Mouse (Mus musculus) spleen, adult 12 weeks (tissue): ENCODE results near the gene Micall2.
A peak's percentile ranks its signal among the peaks of the same experiment; 100 is the strongest.
"Not testable (repeated sequence)": the region's sequence is repeated elsewhere in the genome, so short reads cannot be mapped to it uniquely, and the experiment has no call there.

Experiments
- DNase-seq: peaks from one replicate; pipeline ENCODE4 v3.0.0; 2022; ENCODE audit warnings: low spot score

The Micall2 gene

DNA sequence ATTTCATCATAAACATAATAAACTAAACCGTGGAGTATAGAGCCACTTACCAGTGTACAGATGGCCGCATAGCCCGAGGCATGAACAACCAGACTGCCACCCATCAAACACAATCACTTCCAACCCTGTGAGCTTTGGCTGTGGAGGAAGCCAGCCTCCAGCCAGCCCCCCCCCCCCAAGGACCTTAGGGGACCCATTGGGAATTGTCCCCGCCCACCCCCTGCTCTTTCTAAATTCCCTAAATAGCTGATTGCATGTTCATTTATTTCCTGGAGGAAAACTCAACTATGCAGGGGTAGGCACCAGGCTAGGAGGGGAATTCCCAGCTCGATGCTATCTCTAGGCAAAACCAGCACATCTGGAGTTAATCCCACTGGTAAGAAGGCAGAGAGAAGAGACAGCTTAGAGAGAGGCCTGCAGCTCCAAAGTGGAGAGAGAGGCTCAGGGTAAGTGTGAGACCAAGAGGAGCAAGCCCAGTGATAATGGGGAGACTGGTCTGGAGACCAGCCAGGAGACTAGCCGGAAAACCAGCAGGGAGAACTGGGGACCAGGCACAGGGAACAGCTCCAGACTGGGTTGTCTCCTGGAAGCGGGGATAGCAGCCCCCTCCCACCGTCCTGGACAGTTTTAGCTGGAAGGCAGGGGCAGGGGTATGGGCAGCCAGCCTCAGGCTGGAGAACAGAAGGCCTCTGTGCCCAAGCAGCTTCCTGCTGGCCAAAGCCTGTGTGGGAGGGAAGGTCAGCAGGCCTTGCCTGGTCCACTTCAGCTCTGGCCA, 5.2 kb downstream of the Micall2 start:
- no peak for DNase-seq

DNA sequence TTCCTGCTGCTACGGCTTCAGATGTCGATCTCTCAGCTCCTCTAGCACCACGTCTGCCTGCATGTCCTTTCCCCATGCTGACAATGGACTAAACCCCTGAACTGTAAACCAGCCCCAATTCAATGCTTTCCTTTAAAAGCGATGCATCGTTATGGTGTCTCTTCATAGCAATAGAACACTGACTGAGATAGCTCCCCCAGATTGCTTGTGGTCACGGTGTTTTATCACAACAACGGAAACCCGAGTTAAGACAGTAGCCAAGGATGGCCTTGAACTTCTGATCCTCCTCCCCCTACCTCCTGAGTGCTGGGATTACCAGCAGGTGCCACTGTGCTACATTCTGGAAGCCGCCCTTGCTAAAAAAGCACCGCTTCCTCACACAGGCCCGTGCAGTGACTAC, 8.9 kb downstream of the Micall2 start:
- no peak for DNase-seq

DNA sequence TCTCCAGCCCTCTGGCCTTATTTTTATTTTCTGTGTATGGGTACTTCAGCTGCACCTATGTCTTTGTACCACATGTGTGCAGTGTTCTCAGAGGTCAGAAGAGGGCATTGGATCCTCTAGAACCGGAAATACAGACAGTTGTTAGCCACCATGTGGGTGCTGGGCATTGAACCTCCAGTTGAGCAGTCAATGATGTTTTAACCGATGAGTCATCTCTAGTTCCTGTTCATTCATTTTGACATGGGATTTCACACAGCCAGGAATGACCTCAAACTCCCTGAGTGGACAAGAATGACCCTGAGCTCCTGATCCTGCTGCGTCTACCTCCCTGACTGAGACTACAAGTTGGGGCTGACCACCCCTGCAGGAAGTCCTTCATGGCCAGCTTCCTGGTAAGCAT, 9.9 kb downstream of the Micall2 start:
- no peak for DNase-seq

DNA sequence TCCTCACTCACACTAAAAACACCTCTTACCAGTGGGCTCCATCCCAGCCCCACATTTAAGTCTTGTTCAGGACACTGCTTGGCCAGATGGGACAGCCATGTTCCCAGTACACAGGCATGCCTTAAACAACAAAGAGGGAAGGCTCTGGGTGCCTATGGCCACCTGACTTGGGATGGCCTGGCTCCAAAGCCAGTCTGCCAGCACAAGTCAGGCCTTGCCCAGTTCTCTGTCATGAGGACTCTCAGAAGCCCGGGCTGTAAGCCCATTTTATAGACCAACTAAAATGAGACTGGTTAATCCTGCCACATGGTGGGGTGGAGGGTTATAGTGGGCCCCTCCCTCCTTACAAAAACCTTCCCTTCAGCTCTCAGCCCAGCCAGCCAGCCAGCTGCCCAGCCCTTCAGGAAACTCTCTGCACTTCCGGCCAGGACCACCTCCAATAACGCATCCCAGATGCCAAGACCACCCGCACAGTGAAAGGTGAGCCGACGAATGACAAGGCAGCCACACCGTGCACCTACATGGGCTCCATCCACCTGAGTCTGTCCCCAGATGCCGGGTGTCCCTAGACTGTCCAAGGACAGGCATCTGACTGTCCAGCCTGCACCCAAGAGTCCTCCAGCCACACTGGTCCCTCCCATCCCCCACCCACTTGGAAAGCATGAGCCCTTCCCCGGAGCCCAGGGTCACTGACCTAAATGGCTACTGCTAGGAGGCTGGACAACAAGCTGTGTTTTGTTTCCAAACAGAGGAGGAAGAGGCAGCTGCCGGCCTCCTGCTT, 11.6 kb downstream of the Micall2 start:
- DNase-seq, result no peak

DNA sequence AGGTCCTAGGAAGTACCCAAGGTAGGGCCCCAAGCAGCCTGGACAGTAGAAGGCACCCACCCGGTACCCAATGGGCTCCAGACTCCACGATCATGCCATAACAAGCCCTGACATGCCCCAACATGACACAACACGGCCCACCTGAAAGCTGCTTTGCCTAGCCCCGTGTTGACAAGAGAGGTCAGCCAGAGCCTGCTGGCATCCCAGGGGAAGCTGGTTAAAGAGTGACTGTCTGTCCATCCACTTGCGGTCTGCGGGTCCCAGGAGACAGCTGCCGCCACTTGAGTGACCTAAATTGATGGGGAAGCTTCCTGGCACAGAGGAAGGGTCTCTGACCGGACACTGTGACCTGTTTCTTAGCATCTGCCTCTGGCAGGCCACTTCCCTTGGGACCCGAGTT, 13.0 kb downstream of the Micall2 start:
- DNase-seq, result no peak

DNA sequence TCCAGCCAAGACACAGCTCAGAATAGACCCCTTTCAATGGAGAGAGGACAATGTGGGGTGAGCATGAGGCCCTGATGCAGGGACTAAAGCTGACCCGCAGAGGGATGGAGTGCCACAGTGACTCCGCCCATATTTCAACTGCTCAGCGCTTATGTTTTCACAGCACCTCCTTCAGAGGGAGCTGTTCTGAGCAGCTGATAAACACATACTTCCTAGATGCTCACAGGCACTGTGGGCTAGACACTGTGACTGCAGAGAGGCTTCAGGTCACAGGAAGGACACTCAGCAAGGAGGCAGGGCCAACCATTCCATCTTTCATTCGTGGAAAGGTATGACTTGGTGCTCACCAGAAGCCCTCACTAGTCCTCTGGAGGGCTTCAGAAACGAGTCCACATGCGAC, 13.4 kb downstream of the Micall2 start:
- no peak for DNase-seq

DNA sequence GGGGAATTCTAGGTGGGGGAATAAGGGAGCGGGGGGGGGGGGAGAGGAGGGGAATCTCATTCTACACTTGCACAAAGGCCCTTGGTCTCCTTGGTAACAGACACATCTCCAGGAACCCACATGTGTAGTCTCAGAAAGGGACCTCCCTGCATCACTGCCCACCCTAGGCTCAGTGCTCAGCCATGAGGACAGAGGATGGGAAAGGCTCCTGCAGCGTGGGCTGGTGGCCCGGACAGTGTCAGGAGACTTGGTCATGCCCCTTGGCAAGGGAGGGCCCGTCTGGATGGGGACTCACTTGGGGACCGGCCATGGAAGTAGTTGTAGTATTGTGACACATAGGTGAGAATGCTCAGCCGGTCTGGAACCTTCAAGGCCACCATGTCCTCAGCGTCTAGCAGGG, 17.2 kb downstream of the Micall2 start:
- DNase-seq, result no peak

DNA sequence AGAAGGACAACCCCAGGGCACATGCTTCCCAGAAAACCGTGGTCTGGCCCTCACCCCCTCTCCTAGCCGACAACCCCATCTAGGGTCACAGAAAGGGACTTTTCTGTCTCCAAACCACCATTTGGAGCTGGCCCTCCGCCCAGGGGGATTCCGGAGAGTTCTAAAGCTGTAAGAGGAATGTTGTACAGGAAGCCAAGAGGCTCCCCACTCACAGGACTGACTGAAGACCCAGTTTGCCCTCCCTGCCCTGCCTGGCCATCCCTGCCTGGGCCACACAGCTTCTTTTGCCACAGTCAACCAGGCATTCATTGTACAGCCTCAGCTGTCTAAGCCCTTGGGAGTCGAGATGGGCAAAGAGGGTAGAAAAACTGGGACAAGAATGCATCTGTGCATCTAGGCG, 17.6 kb downstream of the Micall2 start:
- DNase-seq, result no peak

DNA sequence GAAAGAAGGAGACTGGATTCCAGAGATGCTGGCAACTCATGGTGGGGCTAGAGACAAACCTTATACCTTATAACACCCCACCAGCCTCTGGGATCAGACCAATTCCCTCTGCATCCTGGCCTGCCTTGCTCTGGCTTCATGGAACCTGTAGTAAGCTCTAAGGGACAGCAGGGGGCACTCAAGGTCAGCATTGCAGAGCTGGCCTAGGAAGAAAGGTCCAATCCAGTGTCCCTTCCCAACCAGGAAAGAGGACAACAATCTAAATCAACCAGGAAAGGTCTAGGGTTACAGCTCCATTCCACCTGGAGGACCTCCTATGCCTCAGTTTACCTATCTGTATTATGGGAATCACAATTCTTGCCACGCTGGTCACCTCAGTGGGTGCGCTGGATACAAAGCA, 18.4 kb downstream of the Micall2 start:
- peak; percentile 43 for DNase-seq

DNA sequence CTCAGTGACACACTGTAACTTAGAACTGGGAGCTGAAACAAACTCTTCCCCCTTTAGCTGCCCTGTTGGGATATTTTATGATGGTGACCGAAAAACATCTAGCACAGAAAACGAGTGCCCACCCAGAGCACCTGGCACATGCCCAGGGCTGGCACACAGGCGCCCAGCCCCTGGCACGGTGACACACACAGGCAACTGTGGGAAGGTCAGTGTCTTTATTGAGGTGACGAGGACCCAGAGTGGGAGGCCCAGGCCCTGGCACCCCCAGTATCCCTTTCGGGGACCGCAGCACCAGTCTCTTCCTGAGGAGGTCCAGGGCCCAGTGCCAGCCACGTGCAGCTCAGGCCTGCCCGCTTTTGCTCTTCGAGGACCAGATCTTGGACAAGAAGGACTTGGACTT, 29.6 kb downstream of the Micall2 start:
- no peak for DNase-seq

DNA sequence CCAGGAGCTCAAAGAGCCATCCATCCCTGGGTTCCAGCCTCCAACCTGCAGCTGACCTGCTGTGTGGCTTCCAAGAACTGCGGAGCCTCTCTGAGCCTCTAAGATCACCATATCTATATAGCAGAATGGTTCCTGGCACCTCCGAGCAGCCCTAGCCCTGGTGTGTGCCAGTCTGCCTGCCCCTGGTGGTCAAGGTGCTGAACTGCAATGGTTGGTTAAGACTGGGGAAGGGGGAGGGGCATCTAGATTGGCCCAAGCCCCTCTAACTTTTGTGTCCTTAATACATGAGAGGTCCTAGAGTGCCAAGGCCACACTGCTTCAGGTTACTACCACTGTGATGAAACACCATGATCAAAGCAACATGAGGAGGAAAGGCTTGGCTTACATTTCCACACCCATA, 33.2 kb downstream of the Micall2 start:
- DNase-seq, result no peak

DNA sequence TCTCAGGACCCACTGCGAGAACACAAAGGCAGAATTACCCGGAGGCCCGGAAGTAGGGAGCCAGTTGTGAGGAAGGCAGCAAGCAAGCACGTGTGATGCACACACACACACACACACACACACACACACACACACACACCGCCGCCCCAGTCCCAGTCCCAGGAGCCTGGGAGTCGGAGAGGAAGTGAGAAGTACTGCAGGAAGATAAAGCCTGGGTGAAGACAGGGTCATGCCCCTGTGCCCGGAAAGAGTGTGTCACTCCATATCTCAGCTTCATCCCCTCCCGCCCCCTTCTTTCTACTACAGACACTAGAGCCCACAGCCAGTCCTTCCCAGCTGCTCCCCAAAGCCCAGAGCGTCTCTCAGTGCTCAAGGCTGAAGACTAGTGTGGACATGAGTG, 33.9 kb downstream of the Micall2 start:
- DNase-seq, result no peak

DNA sequence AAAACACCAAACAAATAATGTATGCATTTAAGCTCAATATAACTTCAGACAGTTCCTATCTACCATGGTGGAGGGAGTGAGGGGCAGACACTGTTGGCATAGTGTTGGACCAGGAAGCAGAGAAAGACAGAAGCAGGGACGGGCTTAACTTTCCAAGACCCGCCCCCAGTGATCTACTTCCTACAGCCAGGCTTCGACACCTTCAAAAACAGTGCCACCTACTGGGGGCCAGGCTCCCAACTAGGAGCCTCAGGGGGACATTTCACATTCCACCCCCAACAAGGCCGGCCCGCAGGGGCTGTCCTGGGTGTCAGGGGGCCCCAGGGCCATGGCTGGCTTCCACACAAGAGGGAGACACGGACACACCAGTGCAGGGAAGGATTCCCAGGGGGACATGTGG, 39.2 kb downstream of the Micall2 start:
- no peak for DNase-seq

DNA sequence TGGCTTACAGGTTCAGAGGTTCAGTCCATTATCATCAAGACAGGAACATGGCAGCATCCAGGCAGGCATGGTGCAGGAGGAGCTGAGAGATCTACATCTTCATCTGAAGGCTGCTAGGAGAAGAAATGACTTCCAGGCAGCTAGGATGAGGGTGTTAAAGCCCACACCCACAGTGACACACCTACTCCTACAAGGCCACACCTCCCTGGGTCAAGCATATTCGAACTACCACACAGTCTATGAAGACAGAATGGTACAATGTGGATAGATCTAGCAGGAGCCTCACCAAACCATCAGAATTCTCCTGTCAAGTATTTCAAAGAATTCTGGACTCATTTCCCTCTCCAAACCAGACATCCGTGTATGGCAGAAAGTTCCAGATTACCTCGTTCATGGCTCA, 40.3 kb downstream of the Micall2 start:
- not testable (repeated sequence) for DNase-seq

DNA sequence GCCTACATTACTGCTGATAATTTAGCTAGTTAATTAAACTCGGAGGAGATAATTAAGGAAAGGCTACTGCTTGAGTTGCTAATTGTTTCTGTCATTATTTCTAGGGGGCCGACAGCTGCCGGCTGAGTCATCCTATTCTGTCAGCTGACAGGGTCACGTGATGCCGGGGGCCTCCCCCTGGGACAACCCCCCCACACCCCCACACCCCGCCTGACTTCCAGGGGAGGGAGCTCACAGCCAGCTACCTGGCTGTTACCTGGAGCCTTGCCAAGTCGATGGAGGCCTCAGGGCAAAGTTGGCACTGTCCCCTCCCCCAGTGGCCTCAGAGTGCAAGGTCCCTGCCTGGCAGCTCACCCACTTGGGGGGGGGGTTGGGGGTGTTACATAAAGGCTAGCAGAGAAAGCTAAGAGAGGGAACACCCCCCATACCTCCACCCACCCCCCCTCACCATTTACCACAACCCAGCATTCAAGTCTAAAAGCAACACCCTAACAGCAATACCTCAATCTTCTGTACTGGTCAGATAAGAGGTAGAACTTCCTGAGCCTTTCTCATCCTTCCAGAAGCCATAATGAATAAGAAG, 41.1 kb downstream of the Micall2 start:
- no peak for DNase-seq

DNA sequence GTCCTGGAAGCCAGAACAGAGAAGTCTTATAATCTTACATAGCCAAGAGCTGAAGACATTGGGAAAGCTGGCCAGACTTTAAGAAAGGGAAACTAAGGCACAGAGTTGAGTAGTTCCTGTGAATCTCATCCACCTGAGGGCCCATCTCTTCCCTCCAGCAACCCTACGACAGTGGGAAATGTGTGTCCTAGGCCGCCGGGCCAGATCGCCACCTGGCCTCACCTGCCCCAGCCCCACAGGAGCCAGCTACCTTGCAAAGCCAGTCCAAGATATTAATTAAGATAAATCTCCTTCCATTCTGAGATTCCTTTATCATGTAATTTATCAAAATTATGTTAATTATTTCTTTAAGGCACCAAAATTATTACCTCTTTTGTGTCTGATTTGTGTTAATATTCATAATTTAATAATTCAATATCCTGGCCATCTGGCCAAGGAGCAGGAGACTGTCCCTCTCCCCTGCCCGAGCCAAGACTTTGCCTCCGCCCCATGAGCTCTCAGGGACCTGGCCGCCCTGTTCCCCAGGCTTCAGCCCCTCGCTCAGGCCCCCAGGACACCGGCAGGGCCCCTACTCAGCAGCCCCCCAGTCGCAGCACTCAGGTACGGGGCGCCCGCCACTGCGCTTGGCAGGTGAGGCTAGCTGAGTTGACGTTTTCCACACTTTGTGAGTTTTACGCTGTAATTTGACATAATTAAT, 41.7 kb downstream of the Micall2 start:
- no peak for DNase-seq

DNA sequence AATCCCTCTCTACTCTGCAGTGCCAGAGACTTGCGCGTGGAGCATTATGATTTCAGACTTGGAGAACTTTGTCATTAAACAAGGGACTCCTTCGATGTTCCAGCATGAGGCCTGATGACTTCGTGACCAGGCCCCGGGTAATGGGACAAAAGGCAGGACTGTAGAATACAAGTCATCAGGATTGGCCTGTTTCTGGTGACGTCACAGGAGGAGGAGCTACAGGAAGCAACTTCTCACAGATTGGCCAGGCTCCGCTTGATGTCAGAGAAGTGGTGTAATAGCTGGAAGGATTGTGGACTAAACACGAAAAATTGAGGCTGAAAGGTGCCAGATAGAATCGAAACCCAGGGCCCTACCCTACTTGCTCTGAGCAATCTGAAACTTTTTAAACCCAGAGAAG, 45.3 kb downstream of the Micall2 start:
- DNase-seq, result no peak

DNA sequence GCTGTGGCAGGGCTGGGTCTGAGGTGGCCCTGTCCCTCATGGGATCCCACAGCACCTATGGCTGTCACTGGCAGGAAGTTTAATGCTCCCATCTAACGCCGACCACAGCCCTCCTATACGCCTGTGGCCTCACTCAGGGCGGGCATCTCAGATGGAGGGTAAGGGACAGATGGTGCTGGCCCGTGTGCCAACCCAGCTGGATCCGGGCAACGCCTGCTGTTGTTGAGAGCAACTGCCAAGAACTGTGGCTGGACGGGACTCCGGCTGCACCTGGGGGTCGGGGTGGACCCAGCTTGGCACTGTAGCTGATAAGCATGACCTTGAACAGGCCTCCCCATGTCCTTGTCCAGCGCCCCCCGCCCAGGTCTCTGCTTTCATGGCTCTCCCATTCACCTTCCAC, 47.8 kb downstream of the Micall2 start:
- DNase-seq, result no peak

DNA sequence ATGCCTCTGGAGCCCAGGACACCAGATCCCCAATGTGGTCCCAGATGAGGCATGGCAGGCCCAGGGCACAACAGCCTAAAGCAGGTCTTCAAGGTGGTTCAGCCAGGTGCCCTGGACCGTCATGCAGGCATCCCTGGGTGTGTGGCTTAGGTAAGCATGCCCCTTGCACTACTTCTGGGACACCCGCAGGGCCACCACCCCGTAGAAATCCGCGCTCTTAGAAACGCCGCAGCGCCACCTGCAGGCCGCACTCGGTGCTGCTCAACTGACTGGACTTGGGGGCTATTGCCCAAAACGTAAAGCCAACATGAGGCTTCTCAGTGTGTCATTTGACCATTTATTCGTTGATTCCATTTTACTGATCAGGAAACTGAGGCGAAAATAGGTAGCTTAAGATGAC, 48.5 kb downstream of the Micall2 start:
- DNase-seq, result peak; percentile 20

DNA sequence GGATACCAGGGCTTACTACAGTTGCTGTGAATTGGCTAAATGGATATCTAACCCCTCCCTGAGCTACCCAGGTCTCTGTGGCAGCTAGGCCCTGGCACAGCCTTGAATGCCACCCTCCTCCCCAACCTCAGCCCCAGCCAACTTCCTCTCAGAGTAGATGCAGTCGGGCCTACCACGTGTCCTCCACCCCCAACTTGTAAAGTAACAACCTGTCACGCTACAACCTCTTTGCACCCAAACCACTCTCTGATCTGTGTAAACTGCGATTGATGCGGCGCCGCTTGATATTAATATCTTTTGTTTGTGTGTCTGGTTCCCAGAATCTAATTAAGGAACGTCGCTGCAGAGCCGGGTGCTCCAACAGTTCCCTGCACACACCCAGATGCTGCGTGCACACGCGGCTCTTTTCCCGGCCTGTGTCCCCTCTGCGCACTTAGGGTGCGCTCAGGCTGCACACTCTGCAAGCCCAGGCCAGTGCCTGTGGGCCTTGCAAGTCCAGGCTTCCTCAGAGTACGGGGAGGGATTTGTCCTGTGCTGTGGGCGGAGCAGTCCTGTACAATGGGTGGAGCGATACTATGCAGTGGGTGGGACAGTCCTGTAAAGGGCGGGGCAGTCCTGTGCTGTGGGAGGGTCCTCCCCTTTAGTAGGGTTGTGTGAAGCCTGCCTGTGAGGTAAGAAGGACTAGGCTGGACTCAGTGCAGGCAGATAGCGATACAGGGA, 49.4 kb downstream of the Micall2 start:
- no peak for DNase-seq

DNA sequence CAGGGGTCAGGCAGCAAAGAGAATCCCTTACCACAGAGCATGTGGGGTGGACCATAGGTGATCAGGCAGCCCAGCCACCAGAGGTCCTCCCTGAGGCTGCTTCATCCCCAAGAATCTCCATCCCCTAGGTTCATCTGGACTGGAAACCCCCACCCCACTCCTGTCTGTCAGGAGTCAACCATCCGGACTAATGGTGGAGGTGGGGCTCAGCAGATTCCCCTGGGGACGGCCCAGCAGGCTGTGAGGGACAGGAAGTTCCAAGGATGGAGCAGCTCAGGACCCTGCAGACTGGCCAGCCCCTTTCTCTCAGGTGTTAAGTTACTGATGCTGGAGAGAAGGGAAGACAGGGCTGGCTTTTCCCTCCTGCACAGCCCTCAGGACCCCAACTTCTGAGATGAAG, 52.9 kb downstream of the Micall2 start:
- DNase-seq, result no peak

DNA sequence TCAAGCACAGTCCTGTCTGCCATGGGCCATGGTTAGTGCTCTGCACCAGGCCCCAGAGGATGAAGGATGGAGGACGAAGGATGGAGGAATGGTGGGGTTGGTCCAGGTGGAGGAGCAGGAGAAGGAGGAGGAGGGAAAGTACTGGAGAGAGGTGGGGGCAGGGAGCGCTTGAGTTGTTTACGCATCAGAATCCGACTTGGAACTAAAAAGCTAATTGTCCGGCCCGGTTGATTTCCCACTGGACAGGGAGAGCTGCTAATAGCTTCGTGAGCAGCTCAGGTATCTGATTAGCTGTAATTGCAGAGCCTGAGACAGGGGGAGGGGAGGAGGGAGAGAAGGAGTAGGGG, 53.5 kb downstream of the Micall2 start:
- no peak for DNase-seq
